Mouse (Mus musculus): ENCODE data around the gene Ifnb1.
A peak's percentile ranks its signal among the peaks of the same experiment; 100 is the strongest.

Gene Ifnb1

GRCm38 (mm10) chr4:88501247-88501646 is 21.3 kb downstream of the Ifnb1 start:
- no peak for DNase-seq (ENCODE audit: low spot score)

GRCm38 (mm10) chr4:88496321-88497018 is 26.1 kb downstream of the Ifnb1 start:
- peak; percentile 18 for DNase-seq (ENCODE audit: low spot score)

GRCm38 (mm10) chr4:88489622-88490021 is 33.0 kb downstream of the Ifnb1 start:
- no peak for DNase-seq (ENCODE audit: low spot score)

- no peak for DNase-seq (ENCODE audit: low spot score)
Measured at GRCm38 (mm10) chr4:88488107-88488506, 34.5 kb downstream of the Ifnb1 start.

- no peak for DNase-seq (ENCODE audit: low spot score)
Measured at GRCm38 (mm10) chr4:88480130-88480529, 42.4 kb downstream of the Ifnb1 start.

- DNase-seq (ENCODE audit: low spot score): no peak
Measured at GRCm38 (mm10) chr4:88478809-88479186, 43.8 kb downstream of the Ifnb1 start.

GRCm38 (mm10) chr4:88478177-88478808 is 44.3 kb downstream of the Ifnb1 start:
- no peak for DNase-seq (ENCODE audit: low spot score)

- DNase-seq (ENCODE audit: low spot score): peak; percentile 31
Measured at GRCm38 (mm10) chr4:88476511-88477210, 45.9 kb downstream of the Ifnb1 start.

- DNase-seq (ENCODE audit: low spot score): no peak
Measured at GRCm38 (mm10) chr4:88476084-88476483, 46.5 kb downstream of the Ifnb1 start.
